24 mouse cellular contexts compared by ENCODE assay signal in genomic region chr7:49225741-49226140, GRCm38 (mm10).
DNase-seq lines count a peak whose midpoint lies in the region; ATAC-seq and TF ChIP-seq lines count a peak whose summit lies in the region.
"Had no signal": no experiment of that assay in that cellular context is flagged by ENCODE, and none has a peak within 500 bp of the region (broad histone marks: within the 10 kb centered on the region; RNA-seq: fewer than 3 reads in every experiment).

No protein-coding gene starts in this region.

- H3K9ac ChIP-seq in kidney, embryonic 14.5 days (ENCODE audit: low read depth, low read length) = no peak overlapping the region
- H3K9ac ChIP-seq in kidney, embryonic 15.5 days = no peak overlapping the region
- H3K9ac ChIP-seq in stomach, postnatal 0 days (ENCODE audit: low read length) = no peak overlapping the region
- H3K9ac ChIP-seq: embryonic facial prominence, embryonic 15.5 days; heart, embryonic 15.5 days had no signal

- H3K4me1 ChIP-seq in kidney, embryonic 14.5 days (ENCODE audit: control insufficient read depth, insufficient read depth, low read length) = no peaks in the 10 kb centered on the region
- peaks cover 12% of the 10 kb centered on the region; the same call in 1 of the 2 replicates for H3K4me1 ChIP-seq in kidney, embryonic 15.5 days
- H3K4me1 ChIP-seq in stomach, postnatal 0 days (replicated peaks; ENCODE audit: control insufficient read depth, insufficient read depth) = no peaks in the 10 kb centered on the region; the same call in 1 of the 2 replicates
- H3K4me1 ChIP-seq: embryonic facial prominence, embryonic 15.5 days; forebrain, embryonic 10.5 days; hindbrain, embryonic 10.5 days had no signal

- no peaks in the 10 kb centered on the region for H3K36me3 ChIP-seq in kidney, embryonic 14.5 days (ENCODE audit: control insufficient read depth, insufficient read depth, low read length)
- no peaks in the 10 kb centered on the region for H3K36me3 ChIP-seq in kidney, embryonic 15.5 days
- no peaks in the 10 kb centered on the region for H3K36me3 ChIP-seq in stomach, postnatal 0 days (ENCODE audit: control insufficient read depth, insufficient read depth, low read length)
- H3K36me3 ChIP-seq: embryonic facial prominence, embryonic 15.5 days; forebrain, embryonic 10.5 days; heart, embryonic 10.5 days; heart, embryonic 15.5 days had no signal

- ATAC-seq in kidney, embryonic 14.5 days (ENCODE audit: low FRiP score, low TSS enrichment) = 0 out of 2 replicates have a peak, but pooled peaks have one; percentile 52
- ATAC-seq in kidney, embryonic 15.5 days (replicated peaks; ENCODE audit: low FRiP score) = no peak; the same call in 1 of the 2 replicates
- peak; percentile 53; the same call in 1 of the 2 replicates for ATAC-seq in stomach, postnatal 0 days (ENCODE audit: low FRiP score, low TSS enrichment)
- ATAC-seq: forebrain, embryonic 16.5 days; hindbrain, embryonic 16.5 days; inflammation-experienced regulatory T-cells, adult 6 months had no signal

- TF ChIP-seq EP300 in stomach, postnatal 0 days (optimal IDR thresholded peaks at IDR 0.05) = no peak

- no peaks in the 10 kb centered on the region; the same call in 1 of the 2 replicates for H3K9me3 ChIP-seq in kidney, embryonic 14.5 days (ENCODE audit: control insufficient read depth, low read length)
- no peaks in the 10 kb centered on the region for H3K9me3 ChIP-seq in kidney, embryonic 15.5 days (replicated peaks)
- no peaks in the 10 kb centered on the region for H3K9me3 ChIP-seq in stomach, postnatal 0 days (ENCODE audit: control insufficient read depth, low read length)
- H3K9me3 ChIP-seq: embryonic facial prominence, embryonic 15.5 days; heart, embryonic 10.5 days; heart, embryonic 15.5 days had no signal

- no peak overlapping the region for H3K4me3 ChIP-seq in kidney, embryonic 14.5 days (ENCODE audit: low read length)
- H3K4me3 ChIP-seq in kidney, embryonic 15.5 days (replicated peaks) = no peak overlapping the region
- H3K4me3 ChIP-seq in stomach, postnatal 0 days (ENCODE audit: low read depth, low read length) = no peak overlapping the region
- H3K4me3 ChIP-seq: embryonic facial prominence, embryonic 15.5 days; erythroblast, embryonic 14.5 days; forebrain, embryonic 10.5 days; heart, embryonic 10.5 days; heart, embryonic 15.5 days; hindbrain, embryonic 10.5 days had no signal

- WGBS in kidney, embryonic 14.5 days = 71% methylated on average over 5 of the region's 5 CpGs
- 68% methylated on average over 5 of the region's 5 CpGs for WGBS in kidney, embryonic 15.5 days
- WGBS in stomach, postnatal 0 days = 55% methylated on average over 5 of the region's 5 CpGs

- H3K27me3 ChIP-seq in kidney, embryonic 14.5 days (ENCODE audit: control insufficient read depth, insufficient read depth, low read length) = no peaks in the 10 kb centered on the region
- no peaks in the 10 kb centered on the region for H3K27me3 ChIP-seq in kidney, embryonic 15.5 days
- no peaks in the 10 kb centered on the region for H3K27me3 ChIP-seq in stomach, postnatal 0 days (ENCODE audit: control insufficient read depth, insufficient read depth, low read length)
- H3K27me3 ChIP-seq: embryonic facial prominence, embryonic 15.5 days; heart, embryonic 15.5 days had no signal

- TF ChIP-seq CTCF in stomach, postnatal 0 days (IDR thresholded peaks at IDR 0.05; ENCODE audit: low read depth) = no peak

- no peak overlapping the region for H3K4me2 ChIP-seq in kidney, embryonic 14.5 days (replicated peaks; ENCODE audit: low read depth, low read length)
- H3K4me2 ChIP-seq in kidney, embryonic 15.5 days = no peak overlapping the region
- H3K4me2 ChIP-seq in stomach, postnatal 0 days (replicated peaks; ENCODE audit: low read depth) = no peak overlapping the region
- H3K4me2 ChIP-seq: embryonic facial prominence, embryonic 15.5 days; heart, embryonic 15.5 days had no signal

- peak; percentile 48 for DNase-seq in adrenal gland, postnatal 14 days
- no peak for DNase-seq in adrenal gland, adult 8-10 months
- DNase-seq in lung, postnatal 36 days = peak; percentile 51
- no peak for DNase-seq in lung, postnatal 25 days (ENCODE audit: low spot score)
- DNase-seq in stomach, postnatal 0 days (ENCODE audit: low spot score) = no peak
- no peak for DNase-seq in cerebellum, adult 11 months
- DNase-seq: adrenal gland, postnatal 25 days; cerebellum, adult 8-10 months; cerebellum, postnatal 14 days; embryo, embryonic 11 days; gastrocnemius, postnatal 10 days; heart, adult 18-20 months; heart, postnatal 14 days had no signal

- no peak overlapping the region for H3K27ac ChIP-seq in kidney, embryonic 14.5 days (ENCODE audit: low read depth, low read length)
- H3K27ac ChIP-seq in kidney, embryonic 15.5 days = no peak overlapping the region
- no peak overlapping the region for H3K27ac ChIP-seq in stomach, postnatal 0 days (replicated peaks)
- H3K27ac ChIP-seq: forebrain, embryonic 10.5 days; heart, embryonic 10.5 days; heart, embryonic 15.5 days; hindbrain, embryonic 10.5 days had no signal

Comparison
In these comparisons a context has a peak if more than half of its experiments do, and no peak if none do; other contexts are left out.
1. DNase-seq: peak in adrenal gland, postnatal 14 days (single experiment) and lung, postnatal 36 days (single experiment); none in adrenal gland, adult 8-10 months (single experiment), lung, postnatal 25 days (single experiment), stomach, postnatal 0 days (single experiment) and cerebellum, adult 11 months (single experiment).